Mouse (Mus musculus): Measurements from ENCODE around the gene Wdtc1.

Gene Wdtc1

DNA sequence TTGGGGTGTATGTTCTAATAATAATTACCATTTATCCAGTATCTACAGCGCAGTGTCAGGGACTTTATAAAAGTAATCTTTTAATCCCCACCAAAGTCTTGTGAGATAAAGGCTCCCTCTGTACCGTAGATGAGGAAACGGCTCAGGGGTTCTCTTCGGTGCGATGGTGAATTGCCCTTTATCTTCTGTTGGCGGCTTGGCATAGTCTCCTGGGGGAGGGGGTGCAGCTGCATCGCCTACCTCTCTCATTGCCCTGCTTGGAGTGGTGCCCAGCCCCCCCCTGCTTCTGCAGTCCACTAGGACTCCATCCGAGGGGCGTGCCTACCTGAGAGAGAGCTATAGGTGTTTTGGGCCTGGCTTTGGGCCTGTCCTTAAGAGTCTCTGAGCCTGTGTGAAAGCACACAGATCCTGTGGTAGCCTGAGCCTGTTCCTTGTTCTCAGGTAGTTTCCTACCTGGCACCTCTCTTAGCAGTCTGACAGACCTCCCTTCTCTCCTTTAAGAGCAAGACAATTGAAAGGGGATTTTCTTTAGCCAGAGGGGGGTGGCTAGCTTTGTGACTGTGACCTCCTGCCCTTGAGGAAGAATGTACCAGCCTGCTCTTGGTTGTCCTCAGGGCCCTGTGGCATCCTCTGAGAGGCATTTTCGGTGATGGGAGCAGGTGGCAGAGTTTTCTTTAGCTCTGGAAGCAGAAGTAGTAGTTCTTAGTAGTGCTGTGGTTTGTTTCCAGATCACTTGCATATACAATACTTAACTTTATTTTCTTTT is 22.7 kb upstream of the Wdtc1 start:
- peak in 1 of 2 experiments; percentile 33 for DNase-seq

- DNase-seq, result no peak
These were observed 20.7 kb upstream of the Wdtc1 start for GRCm38 (mm10) chr4:133374011-133374410.

- no peak for DNase-seq
These were observed 19.0 kb upstream of the Wdtc1 start for GRCm38 (mm10) chr4:133372278-133372665.

DNA sequence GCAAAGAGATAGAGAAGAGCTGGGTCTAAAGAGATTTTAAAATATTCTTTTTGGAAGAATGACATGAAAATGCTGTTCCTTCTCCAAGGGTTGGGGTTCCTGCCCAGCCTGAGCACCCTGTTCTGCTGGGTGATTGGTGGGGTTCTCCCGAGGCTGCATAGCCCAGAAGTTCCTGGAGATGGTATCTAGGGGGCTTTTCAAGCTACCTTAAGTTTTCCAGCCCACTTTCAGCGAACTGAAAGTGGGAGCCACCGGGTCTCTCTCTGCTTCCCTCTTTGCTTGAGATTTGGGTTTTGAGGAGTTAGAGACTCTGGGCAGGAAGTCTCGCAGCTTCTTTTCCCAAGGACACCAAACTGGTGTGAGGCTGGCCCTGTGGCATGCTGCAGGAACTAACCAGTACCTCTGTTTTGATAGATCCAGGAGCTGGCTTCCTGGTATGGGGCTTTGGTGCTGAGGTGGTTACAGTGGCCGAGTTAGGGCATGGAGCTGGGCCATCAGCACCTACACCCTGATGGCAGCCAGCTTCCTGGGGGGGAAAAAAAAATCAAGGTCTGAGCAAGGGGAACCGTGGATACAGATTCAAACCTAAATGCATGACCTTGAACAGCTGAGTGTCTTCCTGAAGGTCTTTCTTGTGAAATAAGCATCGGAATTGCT is 18.5 kb upstream of the Wdtc1 start:
- DNase-seq, result no peak

DNA sequence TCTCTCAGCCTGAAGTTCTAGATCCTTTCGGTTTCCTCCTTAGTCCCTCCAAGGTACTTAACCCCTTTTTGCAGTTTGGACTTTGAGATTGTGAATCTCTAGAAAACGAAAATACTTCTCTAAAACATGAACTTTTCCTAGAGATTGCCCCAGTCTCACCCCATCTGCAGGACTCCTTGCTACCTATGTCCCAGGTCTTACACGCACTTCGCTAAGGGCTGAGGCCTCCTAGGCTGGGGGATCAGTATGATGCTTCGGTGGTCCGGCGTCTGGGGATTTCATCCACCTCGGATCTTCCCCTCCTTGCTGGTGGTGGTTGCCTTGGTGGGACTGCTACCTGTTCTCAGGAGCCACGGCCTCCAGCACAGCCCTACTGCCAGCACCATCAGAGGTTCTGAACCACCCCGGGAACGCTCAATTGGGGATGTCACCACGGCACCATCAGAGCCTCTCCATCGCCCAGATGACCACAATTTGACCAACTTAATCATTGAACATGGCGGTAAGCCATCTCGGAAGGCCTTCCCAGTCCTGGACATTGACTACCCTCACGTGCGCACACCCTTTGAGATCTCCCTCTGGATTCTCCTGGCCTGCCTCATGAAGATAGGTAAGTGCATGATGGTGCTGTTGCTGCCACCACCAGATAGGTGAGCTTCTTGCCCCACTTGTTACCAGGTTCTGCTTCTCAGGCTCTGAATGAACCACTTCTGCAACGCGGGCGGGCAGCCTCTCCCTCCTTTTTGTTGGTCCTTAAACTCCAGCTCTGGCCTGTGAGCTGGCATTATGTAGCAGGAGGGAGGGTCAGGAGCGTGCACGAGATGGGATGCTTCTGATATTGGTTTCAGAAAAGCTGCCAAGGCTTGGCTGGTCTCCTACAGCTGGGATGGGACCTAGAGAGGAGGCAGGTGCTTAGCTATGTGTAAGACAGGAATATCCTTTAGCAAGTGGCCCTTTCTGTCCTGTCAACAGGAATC is 17.3 kb upstream of the Wdtc1 start:
- no peak for DNase-seq

DNA sequence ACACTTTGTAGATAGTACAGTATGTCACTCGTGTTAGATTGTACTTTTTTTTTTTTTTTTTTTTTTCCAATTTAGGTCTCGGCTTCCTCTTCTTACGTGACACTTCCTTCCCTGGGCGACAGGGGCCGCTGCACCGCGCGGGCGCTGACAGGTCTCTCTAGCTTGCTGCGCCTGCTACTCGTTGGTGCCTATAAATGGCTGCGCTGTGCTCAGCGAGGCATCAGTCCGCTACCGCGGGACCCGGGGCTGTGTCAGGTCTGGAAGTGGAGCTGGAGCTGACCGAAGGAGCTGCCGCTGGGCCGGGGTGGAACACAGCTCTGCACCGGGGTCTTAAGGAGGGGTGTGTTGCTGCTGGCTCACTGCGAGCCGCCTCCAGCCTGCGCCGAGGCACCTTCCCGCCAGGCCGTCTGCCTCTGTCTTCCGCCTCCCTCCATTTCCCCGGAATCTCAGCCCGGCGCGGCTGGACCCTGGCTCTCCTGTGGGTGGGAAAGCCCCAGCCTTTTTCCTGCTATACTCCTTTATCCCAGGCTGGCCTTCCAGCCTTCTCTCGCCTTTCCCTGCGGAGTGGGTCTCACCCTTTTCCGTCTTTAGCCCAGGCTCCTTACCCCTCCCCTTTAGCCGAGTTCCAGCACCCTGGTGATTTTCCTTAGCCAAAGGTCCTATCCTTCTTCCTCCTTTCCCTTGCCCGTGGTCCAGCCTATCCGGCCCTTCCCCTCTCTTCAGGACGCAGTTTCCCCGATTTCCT is 16.4 kb upstream of the Wdtc1 start, which contains the start of gene Slc9a1:
Gene Slc9a1, plus strand, starts transcription at position 154 of the 745 bp plus-strand sequence.
- DNase-seq, result peak; percentile 93 to 94

GRCm38 (mm10) chr4:133354641-133355040 is 1.4 kb upstream of the Wdtc1 start:
- DNase-seq, result no peak

- DNase-seq, result no peak
These were observed 484 bp downstream of the Wdtc1 start for GRCm38 (mm10) chr4:133352797-133353196.

DNA sequence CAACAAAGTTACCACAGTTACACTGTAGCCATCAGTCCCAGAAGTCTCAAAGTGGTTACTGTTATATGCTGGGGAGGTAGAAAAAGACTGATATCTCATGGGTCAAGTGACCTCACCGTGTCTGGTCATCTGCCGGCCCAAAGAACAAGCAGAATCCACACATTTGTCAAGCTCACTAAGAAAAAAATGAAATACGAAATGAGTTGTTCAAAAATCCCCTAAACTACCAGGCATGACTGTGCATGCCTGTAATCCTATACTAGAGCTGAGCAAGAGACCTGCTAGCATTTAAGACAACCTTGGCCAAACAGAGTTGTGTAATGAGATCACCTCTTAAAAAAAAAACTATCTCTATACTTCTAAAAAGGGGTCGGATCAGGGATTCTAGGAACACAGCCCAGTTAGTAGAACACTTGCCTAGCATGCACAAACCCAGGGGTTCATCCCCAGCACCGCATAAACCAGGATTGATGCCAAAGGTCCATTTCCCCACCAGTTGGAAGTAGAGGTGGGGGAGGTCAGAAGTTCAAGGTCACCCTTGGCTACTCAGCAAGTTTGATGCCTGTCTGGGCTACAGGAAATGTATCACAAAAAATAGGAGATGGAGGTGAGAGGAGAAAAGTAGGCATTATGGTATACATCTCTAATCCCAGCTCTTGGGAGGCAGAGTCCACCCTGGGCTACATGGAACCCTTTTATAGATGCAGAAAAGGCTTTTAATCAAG is 5.1 kb downstream of the Wdtc1 start:
- DNase-seq, result no peak

DNA sequence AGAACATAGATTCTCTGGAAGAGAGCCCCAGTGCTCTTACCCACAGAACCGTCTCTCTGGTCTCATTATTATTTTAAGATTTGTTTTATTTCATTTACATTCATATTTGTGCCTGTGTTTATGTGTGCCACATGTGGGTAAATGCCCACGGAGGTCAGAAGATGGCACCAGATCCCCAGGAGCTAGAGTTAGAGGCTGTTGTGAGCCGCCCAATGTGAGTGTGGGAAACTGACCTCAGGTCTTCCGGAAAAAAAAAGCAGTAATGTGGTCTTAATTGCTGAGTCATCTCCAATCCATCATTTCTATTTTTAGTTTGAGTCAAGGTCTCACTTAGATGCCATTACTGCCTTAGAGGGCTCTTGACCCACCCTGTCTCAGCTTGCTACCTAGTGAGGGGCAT is 5.7 kb downstream of the Wdtc1 start:
- DNase-seq, result no peak

DNA sequence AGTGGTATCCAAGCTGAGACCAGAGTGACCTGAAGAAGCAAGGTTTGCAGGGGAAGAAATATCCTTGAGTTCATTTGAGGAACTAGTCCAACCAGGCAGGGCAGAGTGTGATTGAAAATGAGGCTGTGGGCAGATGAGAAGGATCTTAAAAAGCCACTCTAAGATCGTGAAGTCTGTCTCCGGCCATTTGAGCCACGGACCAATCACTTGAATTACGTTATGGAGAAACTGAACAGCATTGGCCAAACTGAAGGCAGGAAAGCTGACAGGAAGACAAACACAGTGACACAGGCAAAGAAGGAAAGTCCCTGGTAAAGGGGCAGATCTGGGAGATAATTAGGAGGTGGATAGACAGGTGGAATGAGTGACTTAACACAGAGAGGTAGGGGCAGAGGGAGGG is 6.7 kb downstream of the Wdtc1 start:
- no peak for DNase-seq

DNA sequence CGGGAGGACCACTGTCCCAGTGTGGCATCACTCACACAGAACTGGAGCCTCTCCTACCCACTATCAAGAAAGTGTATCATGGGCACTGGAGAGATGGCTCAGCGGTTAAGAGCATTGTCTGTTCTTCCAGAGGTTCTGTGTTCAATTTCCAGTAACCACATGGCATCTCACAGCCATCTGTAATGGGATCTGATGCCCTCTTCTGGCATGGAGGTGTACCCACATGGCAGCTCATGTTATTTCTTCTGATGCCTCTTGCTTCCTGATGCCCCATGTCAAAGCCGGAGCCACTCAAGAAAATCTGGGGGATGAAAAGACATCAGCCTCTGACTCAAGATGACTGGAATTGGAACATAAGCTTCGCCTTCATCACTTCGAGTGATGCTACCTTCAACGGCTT is 7.6 kb downstream of the Wdtc1 start:
- DNase-seq, result peak in 1 of 2 experiments; percentile 24

GRCm38 (mm10) chr4:133344112-133344511 is 9.2 kb downstream of the Wdtc1 start:
- peak in 1 of 2 experiments; percentile 26 for DNase-seq

GRCm38 (mm10) chr4:133340217-133340616 is 13.1 kb downstream of the Wdtc1 start:
- DNase-seq, result no peak

DNA sequence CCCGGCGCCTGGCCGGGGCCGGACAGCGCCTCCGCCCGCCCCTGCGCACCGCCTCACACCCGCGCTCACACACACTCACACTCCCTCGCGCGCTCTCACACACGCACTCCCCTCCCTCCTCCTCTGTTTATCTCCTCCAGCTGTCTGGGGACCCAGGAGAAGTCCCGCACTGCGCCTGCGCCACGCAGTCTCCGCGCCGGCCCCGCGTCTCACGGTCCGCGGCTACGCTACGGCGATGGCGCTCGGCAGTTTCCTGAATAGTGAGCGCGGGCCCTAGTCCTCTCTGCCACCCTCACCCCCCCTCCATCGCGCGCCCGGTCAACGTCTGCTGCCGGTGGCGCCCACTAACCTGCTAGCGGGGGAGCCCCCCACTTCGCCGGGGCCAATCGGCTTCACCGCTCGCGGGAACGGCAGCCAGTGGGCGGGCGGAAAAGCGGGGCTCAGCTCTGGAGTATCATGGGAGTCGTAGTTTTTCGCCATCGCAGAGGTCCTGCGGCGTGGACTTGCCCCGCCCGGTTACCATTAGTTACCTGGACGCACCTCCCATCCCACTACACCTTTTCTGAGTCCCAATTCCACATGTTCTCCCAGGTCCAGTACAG is 14.0 kb downstream of the Wdtc1 start:
- DNase-seq, result peak; percentile 99

GRCm38 (mm10) chr4:133338521-133339095 is 14.7 kb downstream of the Wdtc1 start:
- DNase-seq, result no peak

- DNase-seq, result no peak
These were observed 15.3 kb downstream of the Wdtc1 start for GRCm38 (mm10) chr4:133337833-133338520.

DNA sequence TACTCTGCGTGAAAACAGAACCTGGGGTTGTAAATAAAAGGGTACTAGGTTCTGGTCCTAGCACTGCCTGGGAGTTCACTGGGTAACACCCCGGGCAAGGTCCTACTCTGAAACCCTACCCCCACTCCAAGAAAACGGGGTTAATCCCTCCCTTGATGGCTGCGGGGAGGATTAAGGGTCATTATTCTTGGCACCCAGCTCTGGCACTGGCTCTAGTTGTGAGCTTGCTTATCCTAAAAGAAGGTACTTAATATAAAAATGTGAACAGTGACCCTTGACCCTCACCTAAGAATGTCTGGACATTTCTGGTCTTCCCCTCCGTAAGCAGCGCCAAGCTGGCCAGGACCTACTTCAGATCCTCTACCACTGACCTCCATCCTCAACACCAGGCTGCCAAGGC is 20.0 kb downstream of the Wdtc1 start:
- DNase-seq, result no peak

DNA sequence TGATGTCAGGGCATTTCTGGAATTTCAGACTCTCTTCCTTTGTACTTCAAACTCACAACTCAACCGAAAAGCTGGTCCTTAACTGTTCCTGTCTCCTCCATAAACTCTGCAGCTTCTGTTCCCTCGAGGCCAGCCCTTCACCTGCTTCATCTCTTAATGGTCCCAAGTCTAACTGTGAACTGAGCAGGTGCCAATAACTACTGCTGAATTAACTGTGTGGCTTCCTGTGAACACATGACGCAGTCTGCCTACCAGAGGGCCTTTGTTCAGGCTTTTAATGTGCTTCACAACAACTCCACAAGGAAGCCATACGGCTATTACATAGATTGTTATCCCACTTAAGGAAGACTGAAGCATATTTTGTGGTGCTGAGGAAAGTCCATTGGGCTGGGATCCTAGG is 23.0 kb downstream of the Wdtc1 start:
- DNase-seq, result peak in 1 of 2 experiments; percentile 19

DNA sequence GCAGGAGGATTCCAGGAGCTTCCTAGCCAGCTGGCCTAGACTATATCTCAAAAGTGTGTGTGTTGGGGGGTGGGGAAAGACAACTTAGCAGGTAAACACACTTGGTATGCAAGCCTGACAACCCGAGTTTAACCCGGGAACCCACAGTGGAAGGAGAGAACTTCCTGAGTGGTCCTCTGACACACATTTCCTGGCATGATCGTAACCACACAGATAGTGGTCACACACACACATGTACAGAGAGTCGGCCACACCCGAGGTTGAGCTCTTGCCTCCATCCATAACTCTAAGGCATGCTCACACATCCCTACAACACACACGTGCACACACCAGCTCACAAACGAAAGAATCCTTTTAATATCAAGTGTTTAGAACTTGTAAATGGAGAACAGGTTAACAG is 25.2 kb downstream of the Wdtc1 start:
- DNase-seq, result no peak

Data from thymus, postnatal 36 days (tissue).